ENCODE assay signal across 8 mouse cellular contexts in genomic region chr6:124415347-124416088, GRCm38 (mm10). TPM values are rescaled to one million over a fixed set of nuclear protein-coding genes. Genes with fewer than 3 reads are reported as not detected.
DNase-seq lines count a peak whose midpoint lies in the region; ATAC-seq lines count a peak whose summit lies in the region.

No protein-coding gene starts in this region.

- H3K9ac ChIP-seq in heart, embryonic 14.5 days (ENCODE audit: low read length), result peak overlapping the region; percentile 93
- peak overlapping the region; percentile 95 for H3K9ac ChIP-seq in liver, embryonic 12.5 days
- H3K9ac ChIP-seq in stomach, embryonic 14.5 days (replicated peaks; ENCODE audit: low read depth, low read length), result peak overlapping the region; percentile 40; the same call in 1 of the 2 replicates

- H3K27me3 ChIP-seq in heart, embryonic 14.5 days (ENCODE audit: control insufficient read depth, insufficient read depth, low read length), result no peaks in the 10 kb centered on the region
- H3K27me3 ChIP-seq in liver, embryonic 12.5 days (replicated peaks), result no peaks in the 10 kb centered on the region
- H3K27me3 ChIP-seq in stomach, embryonic 14.5 days (ENCODE audit: control insufficient read depth, insufficient read depth, low read length), result no peaks in the 10 kb centered on the region

- peaks cover 4 to 15% of the 10 kb centered on the region in 2 experiments; a peak in 3 of 4 replicates for H3K4me1 ChIP-seq in heart, embryonic 14.5 days (ENCODE audit: control insufficient read depth in 2 of 2, insufficient read depth in 2 of 2, low read length in 2 of 2)
- H3K4me1 ChIP-seq in liver, embryonic 12.5 days, result peaks cover 27% of the 10 kb centered on the region
- H3K4me1 ChIP-seq in stomach, embryonic 14.5 days (ENCODE audit: control insufficient read depth, insufficient read depth, low read length), result peaks cover 3% of the 10 kb centered on the region; the same call in 1 of the 2 replicates

- peak; percentile 41; the same call in 1 of the 2 replicates for ATAC-seq in heart, embryonic 14.5 days (ENCODE audit: insufficient number of reproducible peaks, insufficient read depth, low FRiP score, low read depth)
- peak; percentile 56 for ATAC-seq in liver, embryonic 12.5 days
- ATAC-seq in stomach, embryonic 14.5 days (ENCODE audit: insufficient number of reproducible peaks, insufficient read depth, low FRiP score, low read depth), result peak; percentile 48; the same call in 1 of the 2 replicates

- peak overlapping the region; percentile 89 to 91 for H3K27ac ChIP-seq in heart, embryonic 14.5 days (replicated peaks in 1 of 2; ENCODE audit: control insufficient read depth in 1 of 2, insufficient read depth in 1 of 2, low read depth in 2 of 2, low read length in 2 of 2)
- peak overlapping the region; percentile 67 for H3K27ac ChIP-seq in liver, embryonic 12.5 days
- H3K27ac ChIP-seq in stomach, embryonic 14.5 days (ENCODE audit: low read length), result peak overlapping the region; percentile 81

- no peaks in the 10 kb centered on the region for H3K9me3 ChIP-seq in heart, embryonic 14.5 days (ENCODE audit: control insufficient read depth, low read length)
- H3K9me3 ChIP-seq in liver, embryonic 12.5 days (replicated peaks), result no peaks in the 10 kb centered on the region
- no peaks in the 10 kb centered on the region for H3K9me3 ChIP-seq in stomach, embryonic 14.5 days (ENCODE audit: control insufficient read depth, low read depth, low read length)

- peaks cover 25% of the 10 kb centered on the region for H3K36me3 ChIP-seq in heart, embryonic 14.5 days (ENCODE audit: control insufficient read depth, insufficient read depth, low read length)
- peaks cover 18% of the 10 kb centered on the region for H3K36me3 ChIP-seq in liver, embryonic 12.5 days
- H3K36me3 ChIP-seq in stomach, embryonic 14.5 days (ENCODE audit: control insufficient read depth, insufficient read depth, low read length), result peaks cover 16% of the 10 kb centered on the region

- peak overlapping the region; percentile 59 to 94 for H3K4me3 ChIP-seq in heart, embryonic 14.5 days (ENCODE audit: control insufficient read depth in 1 of 2, insufficient read depth in 1 of 2, low read depth in 1 of 2, low read length in 2 of 2)
- peak overlapping the region; percentile 96 for H3K4me3 ChIP-seq in liver, embryonic 12.5 days
- H3K4me3 ChIP-seq in stomach, embryonic 14.5 days (ENCODE audit: low read depth, low read length), result peak overlapping the region; percentile 84

- WGBS in heart, embryonic 14.5 days, result 4% methylated on average over 21 of the region's 21 CpGs
- 3% methylated on average over 21 of the region's 21 CpGs for WGBS in liver, embryonic 12.5 days (ENCODE audit: insufficient replicate concordance)
- WGBS in stomach, embryonic 14.5 days, result 4% methylated on average over 21 of the region's 21 CpGs

- peak; percentile 69 to 80 for DNase-seq in CD8-positive naive resting alpha-beta T cell, adult 2 months (ENCODE audit: low read depth in 2 of 2, low spot score in 2 of 2)
- peak; percentile 53 for DNase-seq in c-Kit-negative CD71-positive TER-119-positive erythroid progenitor cells, embryonic 14.5 days (ENCODE audit: low read depth, low spot score)
- peak; percentile 49 for DNase-seq in fibroblast of lung, adult 2 months (ENCODE audit: low read depth)
- DNase-seq in kidney, postnatal 14 days, result peak; percentile 90
- peak; percentile 69 to 78 for DNase-seq in natural killer cell, adult 2 months (ENCODE audit: low spot score in 2 of 2)

- peak overlapping the region; percentile 73 for H3K4me2 ChIP-seq in heart, embryonic 14.5 days (ENCODE audit: low read length)
- peak overlapping the region; percentile 97 for H3K4me2 ChIP-seq in liver, embryonic 12.5 days
- peak overlapping the region; percentile 76 for H3K4me2 ChIP-seq in stomach, embryonic 14.5 days (replicated peaks; ENCODE audit: low read depth, low read length)

RNA-seq across cellular contexts. Expression of gene Pex5, which starts 0.7 kb away (rescaled TPM):
- polyA plus RNA-seq in heart, embryonic 14.5 days (2014; fragmentation: Nextera tagmentation; extraction: Ambion mirVana), result 20.8 and 22.8 TPM in 2 replicates
- polyA plus RNA-seq in liver, embryonic 12.5 days (2016; fragmentation: Nextera tagmentation; extraction: Ambion mirVana), result 26.3 and 26.5 TPM in 2 replicates
- 32.1 and 32.3 TPM in 2 replicates for polyA plus RNA-seq in stomach, embryonic 14.5 days (2014; fragmentation: Nextera tagmentation; extraction: Ambion mirVana)

RNA-seq across cellular contexts. Expression of gene Clstn3, which starts 49.1 kb away (rescaled TPM):
- 0.49 and 1.5 TPM in 2 replicates for polyA plus RNA-seq in heart, embryonic 14.5 days (2014; fragmentation: Nextera tagmentation; extraction: Ambion mirVana)
- 4.1 and 5.0 TPM in 2 replicates for polyA plus RNA-seq in liver, embryonic 12.5 days (2016; fragmentation: Nextera tagmentation; extraction: Ambion mirVana)
- polyA plus RNA-seq in stomach, embryonic 14.5 days (2014; fragmentation: Nextera tagmentation; extraction: Ambion mirVana), result 4.9 and 5.4 TPM in 2 replicates

Comparison
In these comparisons a context has a peak if more than half of its experiments do, and no peak if none do; other contexts are left out.
1. Peak in every context shown above with its lines: DNase-seq, ATAC-seq, H3K4me3 ChIP-seq and H3K27ac ChIP-seq.
2. H3K9ac ChIP-seq: peak in every context shown above with its lines; median percentile 95 in liver, embryonic 12.5 days; 93 in heart, embryonic 14.5 days; 40 in stomach, embryonic 14.5 days.